Mouse (Mus musculus) v-Abl transformed pro-B cells (cell line): ENCODE measurements around the gene Wrb.

ENCODE experiments used
- in situ Hi-C, 2 experiments: fragments of 400-800 bp; cut with MboI; formaldehyde crosslinking; loops; one replicate each; pipeline ENCODE4 v1.15.1; 2025; ENCODE audit not compliant: unreplicated experiment in 2 of 2

The Wrb gene

DNA sequence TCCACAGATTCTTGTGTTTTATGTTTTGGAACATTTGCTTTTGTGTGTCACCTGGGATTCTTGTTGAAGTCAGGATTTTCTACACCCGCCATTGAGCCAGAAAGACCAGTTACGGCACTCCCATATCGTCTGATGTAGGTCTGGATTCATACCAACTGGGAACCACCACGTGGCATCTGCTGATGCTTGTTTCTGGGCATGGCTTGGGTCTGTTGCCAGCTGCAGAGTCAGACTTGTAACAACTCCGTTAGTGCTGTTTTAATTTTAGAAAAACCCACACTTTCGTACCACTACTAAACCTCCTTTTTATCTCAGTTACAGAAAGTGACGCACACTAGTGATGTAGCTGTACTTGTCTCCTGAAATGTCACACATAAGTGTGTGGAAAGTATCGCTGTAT lies 10.8 kb downstream of the Wrb start:
- in situ Hi-C loops: loop anchor here (10.0 to 25.0 kb wide), 2 partner anchors 519 to 521 kb away; no protein-coding TSS in a partner anchor

GRCm38 (mm10) chr16:96157171-96157570 lies 12.0 kb downstream of the Wrb start:
- in situ Hi-C loops: loop anchor here (10.0 to 25.0 kb wide), 2 partner anchors 520 to 522 kb away; no protein-coding TSS in a partner anchor

GRCm38 (mm10) chr16:96158511-96159080 lies 13.4 kb downstream of the Wrb start:
- in situ Hi-C loops: loop anchor here (10.0 to 25.0 kb wide), 2 partner anchors 521 to 524 kb away; no protein-coding TSS in a partner anchor

DNA sequence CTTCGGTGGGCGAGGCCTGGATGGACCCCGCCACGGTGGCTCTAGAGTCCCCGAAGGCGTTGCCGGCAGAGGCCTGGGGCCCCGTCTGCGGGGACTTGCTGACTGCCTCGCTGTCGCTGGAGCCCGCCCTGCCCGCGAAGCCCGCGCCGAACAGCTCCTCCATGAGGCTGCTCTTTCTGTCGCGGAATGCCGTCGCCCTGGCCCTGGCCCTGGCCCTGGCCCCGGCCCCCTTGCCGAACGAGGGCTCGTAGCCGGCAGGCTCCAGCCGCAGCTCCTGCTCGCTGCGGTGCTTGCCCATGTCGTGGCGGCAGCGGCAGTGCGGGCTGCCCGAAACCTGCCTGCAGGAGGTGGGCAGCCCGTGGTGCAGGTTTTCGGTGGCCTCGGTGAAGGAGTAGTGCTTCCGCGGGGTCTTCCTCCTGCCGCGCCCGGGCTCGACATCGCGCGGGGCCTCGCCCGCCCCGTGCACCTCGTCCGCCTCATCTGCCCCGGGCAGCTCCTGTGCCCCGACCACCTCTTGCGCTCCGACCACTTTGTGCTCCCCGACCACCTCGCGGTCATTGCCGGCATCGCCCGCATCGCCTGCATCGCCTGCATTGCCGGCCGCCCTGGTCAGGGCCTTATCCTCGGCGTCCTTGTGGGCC lies 14.0 kb downstream of the Wrb start:
- in situ Hi-C loops: loop anchor here (10.0 to 25.0 kb wide), 2 partner anchors 522 to 524 kb away; no protein-coding TSS in a partner anchor

- in situ Hi-C loops: loop anchor here (10.0 to 25.0 kb wide), 2 partner anchors 523 to 525 kb away; no protein-coding TSS in a partner anchor
These were observed 14.7 kb downstream of the Wrb start for GRCm38 (mm10) chr16:96159794-96160346.

DNA sequence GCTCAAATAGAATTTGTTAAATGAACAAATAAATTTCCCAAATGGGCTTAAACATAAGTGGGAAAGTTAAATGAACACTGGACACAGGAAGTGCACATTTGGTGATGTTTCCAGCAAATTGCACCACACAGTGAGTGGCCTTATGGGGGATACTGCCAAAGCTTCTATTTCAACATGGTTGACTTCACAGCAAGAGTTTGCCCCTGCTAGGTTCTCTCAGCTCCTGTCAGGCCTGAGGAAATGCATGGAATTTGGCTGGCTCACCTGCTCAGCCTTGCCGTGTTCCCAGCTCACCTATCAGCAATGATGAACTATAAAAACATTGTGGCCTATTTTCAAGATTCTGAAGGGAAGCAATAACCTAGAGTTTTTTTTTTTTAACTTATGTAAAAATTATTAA lies 15.7 kb downstream of the Wrb start:
- in situ Hi-C loops: loop anchor here in 1 of 2 experiments (25.0 kb wide), 1 partner anchor 524 kb away; no protein-coding TSS in a partner anchor

GRCm38 (mm10) chr16:96161336-96161735 lies 16.1 kb downstream of the Wrb start:
- in situ Hi-C loops: loop anchor here in 1 of 2 experiments (25.0 kb wide), 1 partner anchor 524 kb away; no protein-coding TSS in a partner anchor

- in situ Hi-C loops: loop anchor here in 1 of 2 experiments (25.0 kb wide), 1 partner anchor 528 kb away; no protein-coding TSS in a partner anchor
These were observed 20.6 kb downstream of the Wrb start for GRCm38 (mm10) chr16:96165723-96166264.

GRCm38 (mm10) chr16:96168837-96169236 lies 23.6 kb downstream of the Wrb start:
- in situ Hi-C loops: loop anchor here in 1 of 2 experiments (25.0 kb wide), 1 partner anchor 532 kb away; no protein-coding TSS in a partner anchor

- in situ Hi-C loops: loop anchor here in 1 of 2 experiments (25.0 kb wide), 1 partner anchor 536 kb away; no protein-coding TSS in a partner anchor
These were observed 28.4 kb downstream of the Wrb start for GRCm38 (mm10) chr16:96173648-96174047.

DNA sequence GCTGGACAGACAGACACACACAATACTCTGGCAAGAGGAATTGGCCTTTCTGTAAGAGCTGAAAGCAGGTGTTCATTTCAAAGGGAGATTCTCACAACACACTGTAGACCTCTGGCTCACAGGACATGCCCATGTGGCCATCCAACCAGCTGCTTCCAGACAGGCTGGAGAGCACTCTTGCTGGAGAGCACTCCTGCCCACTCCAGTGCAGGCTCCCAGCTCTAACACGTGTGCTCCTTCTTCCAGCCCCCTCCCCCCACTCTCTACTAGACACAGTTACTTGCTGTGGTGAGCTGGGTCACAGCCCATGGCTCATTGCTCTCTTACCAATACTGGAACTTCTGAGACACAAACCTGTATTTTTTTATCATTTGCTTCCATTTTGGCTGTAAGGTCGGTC lies 30.2 kb downstream of the Wrb start:
- in situ Hi-C loops: no loop called here

DNA sequence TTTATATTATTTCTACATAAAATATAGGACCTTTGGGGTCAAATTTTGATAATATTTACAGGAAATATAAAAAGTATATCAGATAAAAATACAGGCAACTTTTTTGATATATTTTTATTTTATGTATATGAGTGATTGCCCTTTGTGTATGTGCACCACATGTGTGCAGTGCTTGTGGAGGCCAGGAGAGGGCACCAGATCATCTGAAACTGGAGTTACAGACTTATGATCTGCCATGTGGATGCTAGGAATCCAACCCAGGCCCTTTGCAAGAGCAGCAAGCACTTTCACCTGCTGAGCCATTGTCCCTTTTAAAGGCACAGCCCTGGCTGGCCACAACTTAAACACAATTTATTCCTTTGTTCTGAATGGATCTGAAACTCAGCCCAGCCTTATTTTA lies 33.9 kb downstream of the Wrb start:
- in situ Hi-C loops: no loop called here

GRCm38 (mm10) chr16:96187619-96188018 lies 42.4 kb downstream of the Wrb start:
- in situ Hi-C loops: no loop called here

GRCm38 (mm10) chr16:96191531-96192506 lies 46.6 kb downstream of the Wrb start, which contains the start of gene Lca5l:
Lca5l (minus strand) TSS chr16:96192271.
- in situ Hi-C loops: no loop called here

DNA sequence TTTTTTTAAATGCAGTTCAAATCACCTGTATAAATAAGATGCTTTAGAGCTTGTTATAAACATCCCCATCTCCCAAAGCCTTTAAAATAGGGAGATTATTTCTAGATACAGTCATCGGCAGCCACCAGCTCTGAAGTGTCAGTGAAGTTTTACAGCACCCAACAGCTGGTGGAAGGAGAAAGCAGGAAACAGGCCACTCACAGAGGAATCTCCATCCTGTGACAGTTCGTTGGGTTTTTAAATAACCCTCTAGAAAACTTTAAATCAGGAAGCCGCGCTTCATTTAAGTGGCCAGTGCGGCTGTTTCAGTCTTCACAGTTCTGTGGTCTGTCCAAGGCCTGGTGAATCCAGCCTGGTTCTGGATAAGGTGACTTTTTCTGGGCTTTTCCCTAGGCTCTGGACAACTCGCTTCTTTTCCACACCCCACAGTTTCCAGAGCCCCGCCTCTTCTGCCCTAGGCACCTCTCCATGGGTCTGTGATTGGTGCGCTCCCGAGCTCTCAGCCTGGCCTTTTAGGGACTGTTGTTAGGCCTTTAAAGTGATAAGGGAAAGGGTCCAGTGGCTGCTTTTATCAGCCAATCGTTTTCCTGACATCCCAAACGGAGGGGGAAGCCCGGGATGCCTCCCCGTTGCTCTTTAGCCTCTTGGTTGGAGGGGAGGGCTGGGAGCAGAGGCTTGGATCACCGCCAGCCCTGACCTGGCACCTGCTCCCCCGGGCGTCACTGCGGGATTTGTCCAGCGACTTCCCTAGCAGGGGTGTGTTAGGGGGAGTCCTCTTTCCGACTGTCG lies 54.9 kb downstream of the Wrb start, which contains the start of gene Sh3bgr:
Gene Sh3bgr, plus strand, starts transcription at position 538 of the 789 bp plus-strand sequence.
- in situ Hi-C loops: no loop called here

- in situ Hi-C loops: no loop called here
These were observed 55.5 kb downstream of the Wrb start for GRCm38 (mm10) chr16:96200702-96201028.

- in situ Hi-C loops: no loop called here
These were observed 56.5 kb downstream of the Wrb start for GRCm38 (mm10) chr16:96201485-96202232.
